Mouse (Mus musculus) megakaryocyte, embryonic 14.5 days (primary cell): ENCODE results near the gene Tifa.

Experiments used
- FLI1 ChIP-seq: IDR thresholded peaks from 2 replicates; pipeline ENCODE4 v1.6.1; 2012; ENCODE audit warnings: low read length, inconsistent platforms, mixed read lengths
- GATA1 ChIP-seq: IDR thresholded peaks from 3 replicates; pipeline ENCODE4 v1.6.1; 2012; ENCODE audit warnings: mixed read lengths, low read length, inconsistent platforms, borderline replicate concordance

GRCm38 (mm10) chr3:127817120-127817683 is 27.6 kb downstream of the Tifa start:
- no peak for TF ChIP-seq GATA1
- no peak for TF ChIP-seq FLI1
